Mouse (Mus musculus): ENCODE measurements at regions not wholly inside any gene's neighbourhood (a gene's known extent, or its start where the extent isn't known, plus 50 kb on each side); places are given as distances from the start of the nearest gene placed in this dataset.
"Not testable (repeated sequence)": the region's sequence is repeated elsewhere in the genome, so short reads cannot be mapped to it uniquely, and the experiment has no call there.

DNA sequence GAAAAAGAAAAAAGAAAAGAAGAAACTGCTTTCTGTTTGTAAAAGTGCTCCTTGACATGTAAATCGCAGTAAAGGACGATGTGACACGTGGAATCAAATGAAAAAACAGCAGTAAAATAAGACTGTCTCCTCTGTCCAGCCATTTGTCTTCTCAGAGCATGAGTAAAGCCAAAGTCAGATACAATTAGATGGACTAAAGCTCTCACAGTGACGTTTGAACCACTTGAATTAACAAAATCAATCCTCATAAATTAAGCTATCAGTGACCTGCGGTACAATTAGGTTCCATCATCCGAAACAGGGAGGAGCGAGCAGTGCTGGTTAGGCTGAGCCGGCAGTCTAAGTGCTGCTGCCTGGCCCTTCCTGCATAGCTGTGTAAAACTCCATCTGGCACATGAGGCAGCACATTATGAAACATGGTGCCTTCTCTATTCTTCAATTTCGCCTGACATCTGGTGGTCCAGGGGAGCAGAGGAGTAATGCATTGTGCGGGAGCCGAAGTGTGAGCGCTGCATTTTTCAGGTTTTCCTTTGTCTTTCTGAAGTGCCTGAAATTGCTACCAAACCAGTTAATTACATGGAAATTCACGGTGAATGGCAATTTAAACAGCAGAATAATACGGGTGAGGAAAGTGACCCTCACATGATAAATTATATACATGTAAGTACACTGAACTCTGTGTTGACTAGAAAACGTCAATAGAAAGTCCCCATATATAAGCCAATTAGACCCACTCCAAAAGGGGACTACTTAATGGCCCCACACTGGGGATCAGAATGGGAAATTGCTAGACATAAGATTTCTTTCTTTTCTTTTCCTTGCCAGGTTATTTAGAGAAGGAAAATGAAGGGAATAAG lies 118.1 kb downstream of the Mmrn1 start:
- no peak for DNase-seq (ENCODE audit: low spot score)

DNA sequence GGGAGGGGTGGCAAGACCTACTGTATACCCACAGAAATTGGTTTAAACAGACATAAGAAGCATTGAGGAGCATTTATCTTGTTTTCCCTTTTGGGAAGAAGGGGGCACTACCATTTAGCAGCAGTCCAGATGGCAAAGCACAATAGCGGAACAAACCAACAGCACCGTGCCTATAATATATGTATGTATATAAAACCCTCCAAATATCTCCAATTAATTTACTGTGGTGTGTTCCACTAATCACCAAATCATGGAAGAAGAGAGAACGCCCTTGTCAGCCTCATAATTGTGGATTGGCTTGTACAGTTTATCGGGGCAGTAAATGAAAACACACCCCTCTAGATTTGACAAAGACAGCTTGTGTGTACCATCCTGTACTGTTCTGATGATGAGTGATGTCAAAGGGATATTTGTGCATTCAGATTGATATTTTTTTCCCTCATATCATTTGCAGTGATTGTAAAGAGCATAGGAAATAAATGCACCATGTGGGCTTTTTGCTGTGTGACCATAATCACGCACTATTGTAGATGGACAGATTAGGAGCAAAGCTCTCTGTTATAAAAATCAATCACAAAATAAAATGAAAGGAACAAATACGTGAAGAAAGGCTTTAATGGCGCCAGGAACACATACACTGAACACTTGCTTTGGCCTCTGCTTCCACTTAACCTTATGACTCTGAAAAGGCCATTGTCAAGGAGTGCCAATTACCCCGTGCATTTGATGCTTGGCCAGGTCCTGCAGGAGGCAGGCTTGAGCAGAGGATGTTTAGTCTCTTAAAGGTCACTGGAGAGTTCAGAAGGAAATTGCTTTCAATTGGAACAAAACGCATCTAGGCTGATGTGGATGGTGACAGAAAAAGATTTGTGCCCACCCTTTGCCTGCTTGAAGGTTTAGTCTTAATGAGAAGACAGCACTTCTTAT lies 119.0 kb downstream of the Mmrn1 start:
- no peak for DNase-seq (ENCODE audit: low spot score)

DNA sequence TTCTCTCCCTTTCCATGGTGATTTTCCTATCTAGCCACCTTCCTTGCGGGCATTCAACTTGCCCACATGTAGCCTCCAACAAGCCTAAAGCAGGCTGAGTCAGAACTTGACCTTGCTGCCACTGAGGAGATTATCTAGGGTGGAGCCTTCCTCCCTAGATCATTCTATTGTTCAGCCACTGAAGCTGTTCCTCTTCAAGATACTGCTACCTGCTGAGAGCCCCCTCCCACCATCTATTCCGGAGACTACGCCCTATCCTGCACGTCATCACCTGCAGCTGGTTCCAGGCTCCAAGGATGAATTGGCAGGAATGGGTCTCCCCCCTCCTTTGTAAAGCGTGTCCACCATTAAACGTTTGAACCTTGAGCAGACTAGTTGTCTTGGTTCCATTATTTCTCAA lies 122.9 kb downstream of the Mmrn1 start:
- not testable (repeated sequence) for DNase-seq (ENCODE audit: low spot score)

DNA sequence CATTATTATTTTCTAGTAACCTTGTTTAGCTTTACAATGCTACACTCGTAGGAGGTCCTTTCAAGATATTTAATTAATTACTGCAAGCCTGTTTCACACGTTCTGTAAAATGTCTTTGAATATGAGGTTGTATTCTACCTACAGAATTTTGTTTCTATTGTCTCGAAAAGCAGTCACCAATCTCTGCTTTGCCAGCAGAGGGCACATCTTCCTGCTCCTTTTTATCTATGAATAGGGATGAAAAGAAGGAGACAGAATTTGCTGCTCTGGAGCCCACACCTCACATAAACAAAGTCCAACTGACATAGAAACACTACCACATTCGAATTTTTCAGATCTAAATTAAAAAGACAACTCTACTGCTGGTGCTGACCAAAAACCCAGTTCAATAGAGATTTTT lies 117.0 kb upstream of the Ccser1 start:
- peak; percentile 37 for DNase-seq (ENCODE audit: low spot score)

DNA sequence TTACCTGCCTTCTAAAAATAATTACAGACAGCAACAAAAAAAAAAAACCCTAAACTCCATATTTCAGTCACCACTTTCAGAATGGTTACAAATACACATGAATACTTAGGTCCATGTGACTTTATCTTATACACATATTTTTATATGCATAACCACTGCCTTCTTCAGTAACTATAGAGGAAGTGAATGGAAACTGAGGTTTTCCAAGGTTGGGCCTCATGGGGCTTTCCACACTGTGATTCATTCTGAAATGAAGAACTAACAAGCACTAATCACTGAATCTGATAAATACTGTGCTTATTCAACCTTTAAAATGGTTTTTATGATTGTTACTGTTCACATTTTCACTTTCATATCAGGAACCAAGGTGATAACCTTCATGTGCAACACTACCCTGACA lies 114.4 kb upstream of the Ccser1 start:
- DNase-seq (ENCODE audit: low spot score): no peak

DNA sequence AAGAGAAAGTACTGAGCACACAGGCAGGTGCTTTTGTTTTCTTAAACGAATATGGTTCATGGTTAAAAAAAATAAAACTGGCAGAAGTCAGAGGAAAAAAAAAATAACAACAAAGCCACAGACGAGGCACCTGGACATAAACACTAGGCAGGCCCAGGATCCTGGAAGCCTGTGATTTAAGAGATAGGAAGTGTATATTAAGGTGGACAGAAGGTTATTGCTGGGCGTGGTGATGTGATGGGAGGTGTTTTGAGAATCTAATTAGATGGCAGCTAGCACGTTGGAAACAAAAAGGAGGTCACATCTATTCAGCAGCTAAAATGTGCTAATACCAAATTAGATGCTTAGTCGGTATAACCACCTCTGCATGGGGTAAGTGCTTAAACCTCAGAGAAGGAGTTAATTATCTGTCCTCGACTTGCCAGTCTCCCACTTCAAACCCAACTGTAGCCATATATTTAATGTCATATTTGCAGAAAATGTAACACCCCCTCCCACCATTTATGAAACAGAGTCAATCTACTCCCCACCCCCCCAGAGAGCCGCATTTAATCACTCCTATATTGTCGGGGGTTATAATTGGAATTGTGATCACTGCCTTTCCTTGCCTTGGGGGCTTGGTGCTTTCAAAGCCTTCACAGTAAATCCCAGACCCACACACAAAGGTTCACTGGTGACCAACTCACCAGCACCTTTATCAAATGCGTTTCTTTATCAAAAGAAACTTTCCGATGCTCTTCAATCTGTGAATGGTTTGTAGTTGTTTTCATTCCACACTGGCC lies 113.4 kb upstream of the Ccser1 start:
- no peak for DNase-seq (ENCODE audit: low spot score)

DNA sequence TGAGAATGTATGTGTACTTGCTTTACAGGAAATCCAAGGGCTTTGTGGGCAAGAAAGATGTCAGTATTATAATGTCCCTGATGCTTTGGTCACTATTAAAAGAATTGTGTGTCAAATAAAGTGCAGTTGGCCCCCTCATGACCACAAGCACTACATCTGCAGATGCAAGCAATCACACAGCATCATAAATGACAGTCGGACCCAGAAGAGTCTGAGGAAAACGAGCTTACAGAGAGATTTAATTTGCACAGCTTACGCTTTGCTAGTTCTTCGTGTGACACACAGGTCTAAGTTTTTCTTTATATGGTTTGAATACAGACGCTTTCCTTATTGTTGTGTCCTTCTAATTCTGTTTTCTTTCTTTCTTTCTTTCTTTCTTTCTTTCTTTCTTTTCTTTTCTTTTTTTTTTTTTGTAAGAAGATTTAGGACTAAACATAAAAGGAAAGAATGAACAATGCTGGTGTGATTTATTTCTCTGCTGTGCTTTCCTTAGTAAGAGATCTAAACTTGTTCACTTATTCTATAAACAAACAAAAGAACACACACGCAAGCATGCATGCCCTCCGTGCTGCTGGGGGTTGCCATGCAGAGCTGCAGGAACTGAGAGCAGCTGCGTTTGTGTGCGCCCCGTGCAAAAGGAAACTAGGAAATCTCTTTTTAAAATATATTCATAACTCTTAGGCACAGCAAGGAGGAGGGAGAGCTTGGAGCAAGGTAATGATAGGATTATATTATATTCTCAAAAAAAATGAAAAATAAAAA lies 112.6 kb upstream of the Ccser1 start:
- DNase-seq (ENCODE audit: low spot score): no peak

DNA sequence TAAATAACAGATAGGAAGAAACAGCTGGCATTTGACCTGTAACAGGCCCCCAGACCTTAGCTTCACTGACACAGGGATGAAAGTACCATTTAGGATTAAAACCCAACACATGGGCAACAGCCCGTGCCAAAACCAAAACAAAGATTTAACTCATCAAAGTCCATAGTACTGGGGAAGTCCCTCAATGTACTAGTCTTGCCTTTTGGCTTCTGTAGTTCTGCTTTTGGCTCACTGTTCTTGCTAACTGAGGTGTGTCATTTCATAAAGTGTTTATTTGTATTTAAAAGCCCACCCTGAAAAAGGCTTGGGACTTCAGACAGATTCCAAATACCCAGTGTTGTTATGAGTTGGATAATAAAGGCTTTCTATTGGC lies 112.0 kb upstream of the Ccser1 start:
- DNase-seq (ENCODE audit: low spot score): no peak

DNA sequence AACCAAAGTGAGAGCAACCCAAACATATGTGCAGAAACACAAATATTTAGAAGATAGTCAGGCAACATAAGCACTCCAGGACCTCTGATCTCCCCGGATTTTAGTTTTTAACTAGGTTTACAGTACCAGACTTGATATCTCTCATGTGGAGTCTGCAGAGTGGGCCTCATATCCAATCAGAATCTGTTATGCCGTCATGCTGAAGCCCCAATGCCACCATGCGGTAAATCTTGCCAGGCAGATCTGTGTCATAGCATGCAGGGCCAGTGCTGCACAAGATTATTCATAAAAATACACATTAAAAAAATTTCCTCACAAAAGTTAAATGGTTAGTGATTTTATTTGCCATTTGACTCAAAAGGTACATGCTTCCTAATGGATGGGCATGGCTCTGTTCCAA lies 106.9 kb upstream of the Ccser1 start:
- DNase-seq (ENCODE audit: low spot score): no peak

DNA sequence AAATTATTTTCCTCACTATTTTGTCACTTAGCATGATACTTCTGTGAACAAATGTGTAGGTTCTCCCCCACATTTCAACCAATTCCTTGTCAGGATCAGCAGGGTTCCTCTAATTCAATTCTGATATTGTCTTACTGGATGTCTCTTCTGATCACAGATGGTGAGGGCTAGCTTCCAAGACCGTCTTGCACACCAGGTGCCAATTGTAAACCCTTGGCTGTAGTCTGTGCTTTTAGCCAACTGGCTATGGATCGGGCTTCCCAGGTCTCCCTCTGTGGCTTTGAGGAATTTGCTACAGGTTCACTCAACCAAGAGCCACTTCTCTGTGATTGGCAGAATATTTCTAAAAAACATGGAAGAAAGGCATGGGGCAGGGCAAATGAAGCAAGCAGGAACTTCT lies 106.3 kb upstream of the Ccser1 start:
- no peak for DNase-seq (ENCODE audit: low spot score)

DNA sequence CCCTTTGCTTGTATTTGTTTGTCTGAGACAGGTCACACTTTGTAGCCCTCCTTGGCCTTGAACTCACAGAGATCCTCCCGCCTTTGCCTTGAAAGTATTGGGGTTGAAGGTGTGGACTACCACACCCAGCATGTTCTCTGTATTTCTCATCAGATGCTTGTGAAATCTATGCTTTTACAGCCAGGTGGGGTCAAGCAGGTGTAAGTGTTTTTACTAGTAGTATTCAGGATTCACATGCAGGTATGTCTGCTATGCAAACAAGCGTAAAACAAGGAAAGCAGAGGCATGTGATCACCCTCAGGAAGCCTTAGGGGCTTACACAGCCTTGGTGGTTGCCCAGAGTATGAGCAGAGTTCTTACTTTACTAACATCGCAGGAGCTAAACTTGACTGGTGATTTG lies 105.4 kb upstream of the Ccser1 start:
- DNase-seq (ENCODE audit: low spot score): no peak

DNA sequence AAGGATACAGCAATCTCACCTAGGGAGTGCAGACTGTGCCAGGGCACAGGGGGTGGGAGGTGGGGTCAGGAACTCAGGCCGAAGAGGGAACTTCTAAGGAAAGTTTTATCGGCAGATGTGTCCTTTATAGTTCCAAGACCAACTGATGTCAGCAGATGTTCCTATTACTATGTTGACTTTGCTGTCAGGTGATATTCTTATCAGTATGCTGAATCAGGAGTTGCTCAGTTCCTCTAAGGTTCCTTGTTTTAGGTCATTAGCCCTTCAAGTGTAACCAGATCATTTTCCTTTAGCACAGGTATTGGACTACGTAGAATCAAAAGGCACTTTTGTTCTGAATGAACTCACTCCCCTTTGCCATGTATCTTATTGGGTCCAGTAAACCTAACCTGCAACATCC lies 101.6 kb upstream of the Ccser1 start:
- no peak for DNase-seq (ENCODE audit: low spot score)

DNA sequence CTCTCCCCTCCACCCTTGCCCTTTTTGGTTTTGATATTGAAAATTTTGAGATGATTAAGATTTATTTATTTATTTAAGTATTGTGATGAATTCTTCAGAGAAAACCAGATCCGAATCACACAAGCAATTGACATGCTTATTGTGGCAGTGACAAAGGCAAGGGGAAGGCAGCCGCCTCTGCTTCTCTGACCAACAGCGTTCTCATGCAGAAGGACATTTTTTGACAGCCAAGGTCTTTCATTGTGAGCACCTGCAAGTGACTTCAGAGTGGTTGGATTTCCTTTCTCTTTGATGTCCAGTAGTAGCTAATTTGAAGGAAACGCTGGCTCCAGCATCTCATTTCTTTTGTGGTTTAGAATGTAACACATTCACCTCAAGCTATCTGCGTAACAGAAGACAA lies 99.5 kb upstream of the Ccser1 start:
- DNase-seq (ENCODE audit: low spot score): no peak

DNA sequence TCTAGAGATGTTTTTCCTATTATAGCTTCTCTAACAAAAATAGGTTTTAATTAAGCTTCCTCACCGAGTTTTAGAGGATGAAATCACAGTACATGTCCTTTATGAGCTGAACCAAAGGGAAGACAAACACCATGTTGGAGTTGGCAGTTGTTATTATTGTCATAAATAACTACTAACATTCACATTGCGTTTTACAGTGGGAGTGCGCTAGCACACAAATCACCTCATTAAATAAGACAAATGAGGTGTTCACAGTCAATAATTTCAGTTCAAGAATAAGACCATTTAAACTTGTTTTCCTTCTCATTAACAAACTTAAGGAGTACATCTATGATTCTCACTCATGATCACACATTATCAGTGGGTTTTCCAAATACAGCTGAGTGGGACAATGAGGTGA lies 96.8 kb upstream of the Ccser1 start:
- DNase-seq (ENCODE audit: low spot score): no peak

DNA sequence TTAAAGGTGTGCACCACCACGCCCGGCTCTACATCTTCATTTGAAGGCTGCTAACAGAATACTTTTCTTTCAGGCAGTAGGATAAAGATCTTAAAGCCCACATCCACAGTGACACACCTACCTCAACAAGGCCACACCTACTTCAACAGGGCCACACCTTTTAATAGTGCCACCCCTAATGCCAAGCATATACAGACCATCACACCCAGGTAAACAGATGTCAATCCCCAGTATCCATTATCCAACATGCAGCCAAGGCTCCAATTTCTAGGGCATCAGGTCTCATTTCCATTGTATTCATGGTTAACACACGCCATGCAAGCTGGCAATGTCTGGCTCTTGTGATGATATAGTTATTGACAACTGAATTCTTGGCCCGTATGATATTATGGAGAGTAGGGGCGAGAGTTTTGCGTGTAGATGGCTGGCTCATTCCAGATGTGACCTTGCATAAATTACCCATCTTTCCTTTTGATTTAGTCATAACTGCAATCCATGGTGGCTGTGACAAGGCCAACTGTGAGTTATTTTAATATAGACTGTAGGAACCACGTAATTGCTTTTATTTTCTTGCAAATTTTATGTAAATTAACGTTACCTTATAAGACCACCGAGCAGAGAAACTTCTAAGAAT lies 80.7 kb upstream of the Ccser1 start:
- DNase-seq (ENCODE audit: low spot score): no peak

DNA sequence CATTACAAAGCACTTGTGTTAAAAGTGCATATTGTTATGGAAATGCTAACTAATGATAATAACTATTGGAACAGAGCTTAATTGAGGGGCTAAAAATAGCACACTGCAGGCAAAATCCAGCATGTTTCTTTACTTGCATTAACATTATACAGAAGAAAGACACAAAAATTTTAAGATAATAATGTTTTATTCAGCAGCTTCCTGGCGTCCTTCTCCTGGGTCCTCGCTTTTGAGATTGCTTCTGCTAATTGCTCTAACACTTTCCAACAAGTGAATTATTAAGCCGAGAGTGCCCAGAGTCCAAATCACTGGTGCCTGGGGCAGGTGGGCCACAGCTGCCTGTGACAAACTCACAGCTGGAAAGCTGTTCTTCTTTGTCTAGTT lies 80.2 kb upstream of the Ccser1 start:
- no peak for DNase-seq (ENCODE audit: low spot score)

DNA sequence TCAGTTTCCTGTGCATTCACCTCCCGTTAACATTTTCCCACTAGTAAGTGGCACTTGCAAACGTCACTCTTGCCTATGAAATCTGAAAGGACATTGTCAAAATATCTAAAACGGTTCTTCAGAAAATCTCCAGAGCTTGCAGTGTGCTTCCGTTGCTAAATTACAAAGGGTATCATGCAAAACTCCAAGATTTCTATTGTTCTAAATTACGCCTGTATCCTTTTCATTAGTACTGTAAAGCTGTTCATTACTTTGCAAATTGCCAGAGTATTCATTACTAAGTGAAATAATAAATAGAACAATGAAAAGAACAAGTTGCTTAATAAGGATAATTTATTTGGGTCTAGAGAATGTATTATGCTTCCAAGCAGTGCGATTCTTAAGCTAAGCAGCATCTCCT lies 78.2 kb upstream of the Ccser1 start:
- DNase-seq (ENCODE audit: low spot score): no peak

DNA sequence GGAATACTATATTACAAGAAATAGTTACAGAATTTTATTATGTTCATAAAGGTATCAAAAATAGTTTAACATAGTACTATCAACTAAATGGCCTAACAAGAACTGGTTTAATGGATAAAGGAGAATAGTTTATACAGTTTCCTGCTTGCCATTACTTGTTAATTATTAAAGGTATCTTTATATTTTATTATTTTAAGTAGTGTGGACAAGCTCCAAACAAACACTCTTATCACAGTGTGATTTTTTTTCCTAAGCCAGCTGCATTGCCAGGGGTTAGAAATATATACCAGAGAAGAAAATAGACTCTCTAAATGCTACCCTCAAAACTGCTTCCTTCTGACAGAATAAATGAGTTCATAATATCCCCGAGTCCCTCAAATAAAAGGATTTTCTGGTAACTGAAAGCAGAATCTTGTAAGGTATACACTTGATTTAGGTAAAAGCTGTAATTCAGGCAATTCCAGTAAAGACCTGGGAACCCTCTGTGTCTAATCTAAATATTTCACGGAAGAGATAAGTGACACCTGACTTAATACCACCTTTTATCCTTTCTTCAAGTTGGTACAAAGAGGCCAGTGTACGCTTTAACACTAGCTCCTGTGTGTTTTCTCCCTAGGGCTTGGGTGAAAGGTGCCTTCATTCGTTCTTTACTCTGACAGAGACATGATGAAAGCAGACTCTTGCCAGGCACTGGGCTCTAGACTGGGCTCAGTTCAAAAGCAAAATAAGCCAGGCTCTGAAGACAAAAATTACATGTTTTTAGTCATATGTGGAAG lies 76.5 kb upstream of the Ccser1 start:
- no peak for DNase-seq (ENCODE audit: low spot score)

DNA sequence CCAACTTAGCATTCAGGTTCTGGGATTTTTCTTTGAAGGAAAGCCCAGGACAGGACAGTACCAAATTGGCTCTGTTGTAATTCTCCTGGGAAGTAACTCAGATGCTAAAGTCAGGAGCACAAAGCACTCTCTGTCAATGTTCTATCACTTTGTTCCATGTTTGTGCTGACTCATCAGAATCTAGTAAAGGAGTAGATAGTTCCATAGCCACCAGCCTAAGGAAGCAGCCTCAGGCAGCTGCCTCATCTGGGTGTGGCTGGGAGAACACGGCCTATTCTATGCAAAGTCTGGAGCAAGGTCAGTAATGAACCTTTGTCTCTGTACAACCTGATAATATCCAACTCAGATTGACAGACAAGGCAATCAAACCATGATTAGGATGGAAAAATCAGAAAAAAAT lies 64.9 kb upstream of the Ccser1 start:
- no peak for DNase-seq (ENCODE audit: low spot score)

DNA sequence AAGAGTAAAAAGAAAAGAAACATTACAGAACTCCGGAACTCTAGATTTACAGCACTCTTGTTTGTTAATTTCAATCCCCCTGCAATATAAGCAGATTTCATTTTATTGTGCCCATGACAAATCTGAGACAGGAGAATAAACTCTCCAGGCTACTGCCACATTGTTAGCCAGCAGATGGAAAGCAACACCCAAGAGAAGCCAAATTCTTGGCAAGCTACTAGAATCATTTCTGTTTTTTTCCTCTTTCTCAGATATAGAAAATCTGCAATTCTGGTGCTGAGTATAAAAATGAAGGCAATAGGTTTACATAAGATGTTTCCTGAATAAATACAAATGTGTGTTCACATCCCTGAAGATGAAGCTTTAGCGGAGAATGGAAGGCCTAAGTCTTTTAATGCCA lies 60.5 kb upstream of the Ccser1 start:
- DNase-seq (ENCODE audit: low spot score): no peak

DNA sequence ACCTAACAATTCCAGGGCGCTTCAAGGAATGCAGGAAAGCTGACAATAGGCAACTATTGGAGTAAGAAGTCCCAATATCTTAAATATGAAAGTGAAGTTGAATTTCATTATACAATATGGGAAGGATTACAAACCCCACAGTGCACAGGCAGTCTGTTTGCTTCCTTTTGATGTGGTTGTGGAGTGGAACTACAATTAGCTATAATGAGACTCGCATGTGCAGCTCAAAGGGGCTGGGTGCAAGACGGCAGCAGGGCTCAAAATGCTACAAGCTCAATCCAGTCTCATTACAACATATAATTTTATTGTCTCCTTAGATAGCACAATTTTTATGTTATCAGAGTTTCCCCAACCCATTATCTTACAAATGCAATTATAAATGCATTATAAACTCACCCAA lies 54.7 kb upstream of the Ccser1 start:
- DNase-seq (ENCODE audit: low spot score): no peak

Measured in testis, postnatal 10 days (tissue).